Mouse (Mus musculus) lung, embryonic 14.5 days (tissue): ENCODE measurements at regions not wholly inside any gene's neighbourhood (a gene's known extent, or its start where the extent isn't known, plus 50 kb on each side); places are given as distances from the start of the nearest gene placed in this dataset.

Source experiments
- ATAC-seq: fragments of 200-750 bp; cut with Nextera tagmentation; 2 replicates; pipeline ENCODE4 v1.8.0; 2017; ENCODE audit warnings: mild to moderate bottlenecking, moderate TSS enrichment, moderate library complexity; ENCODE audit not compliant: insufficient read depth
- DNase-seq: peaks from one replicate; pipeline ENCODE4 v3.0.0-alpha.2; 2015
- H3K27ac ChIP-seq: fragments of 300-500 bp; sonication (generic); 2 replicates; pipeline ENCODE4 v1.5.1; 2014; ENCODE audit warnings: low read depth, mild to moderate bottlenecking, moderate library complexity
- H3K27me3 ChIP-seq: fragments of 300-500 bp; sonication (generic); 2 replicates; pipeline ENCODE4 v1.6.1; 2014; ENCODE audit warnings: low read length, control low read depth; ENCODE audit not compliant: insufficient read depth
- H3K36me3 ChIP-seq: fragments of 300-500 bp; sonication (generic); 2 replicates; pipeline ENCODE4 v1.6.1; 2014; ENCODE audit warnings: control low read depth; ENCODE audit not compliant: insufficient read depth
- H3K4me1 ChIP-seq: fragments of 300-500 bp; sonication (generic); 2 replicates; pipeline ENCODE4 v1.6.1; 2014; ENCODE audit warnings: antibody characterized with exemption, control low read depth; ENCODE audit not compliant: insufficient read depth
- H3K4me2 ChIP-seq: fragments of 300-500 bp; sonication (generic); 2 replicates; pipeline ENCODE4 v1.6.1; 2014; ENCODE audit warnings: mild to moderate bottlenecking
- H3K4me3 ChIP-seq: fragments of 300-500 bp; sonication (generic); 2 replicates; pipeline ENCODE4 v1.5.1; 2014; ENCODE audit warnings: low read depth, low read length
- H3K9ac ChIP-seq: fragments of 300-500 bp; sonication (generic); 2 replicates; pipeline ENCODE4 v1.6.1; 2014
- H3K9me3 ChIP-seq: fragments of 300-500 bp; sonication (generic); 2 replicates; pipeline ENCODE4 v1.6.1; 2016; ENCODE audit warnings: low read depth, low read length, control low read depth
- CTCF ChIP-seq: IDR thresholded peaks from 2 replicates; pipeline ENCODE4 v1.5.1; 2016; ENCODE audit warnings: antibody characterized with exemption, low read depth
- WGBS: fragments of 180-500 bp; shearing (Covaris S2); extraction: QIAGEN DNeasy Blood & Tissue Kit; methylation state at CpG from one replicate; pipeline ENCODE4 v1.1.7; 2014; 5-methylcytosine and 5-hydroxymethylcytosine counted together

DNA sequence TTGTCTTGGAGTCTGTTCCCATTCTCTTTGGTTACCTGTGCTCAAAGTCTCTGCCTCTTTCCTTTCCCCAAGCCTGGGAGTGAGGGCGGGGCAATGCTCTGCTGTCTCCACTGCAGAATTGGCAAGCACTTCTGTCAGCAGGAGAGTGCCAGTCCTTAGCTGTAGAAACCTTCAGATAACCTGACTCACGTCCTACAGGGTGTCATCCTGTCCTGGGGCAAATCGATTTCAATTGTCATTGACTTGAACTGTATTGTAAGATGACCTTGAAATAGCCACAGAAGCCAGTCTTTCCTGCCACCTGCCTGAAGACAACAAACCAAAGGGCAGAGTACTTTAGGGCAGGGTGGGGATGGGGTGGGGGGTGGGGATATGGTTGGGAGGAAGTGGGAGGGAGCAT, 1303.8 kb downstream of the Synb start:
- ATAC-seq (no peak), DNase-seq (no peak)
- H3K4me3 ChIP-seq, result no peak overlapping the region
- H3K36me3 ChIP-seq, result no peaks in the 10 kb centered on the region
- no peaks in the 10 kb centered on the region for H3K27me3 ChIP-seq
- TF ChIP-seq CTCF, result no peak
- H3K27ac ChIP-seq, result no peak overlapping the region
- 62% methylated on average over 3 of the region's 3 CpGs for WGBS
- H3K9ac ChIP-seq, result no peak overlapping the region
- H3K9me3 ChIP-seq, result no peaks in the 10 kb centered on the region
- no peaks in the 10 kb centered on the region for H3K4me1 ChIP-seq
- H3K4me2 ChIP-seq, result no peak overlapping the region
